Mouse (Mus musculus) left cerebral cortex, postnatal 36 days (tissue): Measurements from ENCODE around the gene Zic5. TPM values are rescaled to one million over a fixed set of nuclear protein-coding genes. Genes with fewer than 3 reads are reported as not detected.

Experiments used
- DNase-seq, 2 experiments: peaks; one replicate each; pipeline ENCODE4 v3.0.0; 2021 to 2022; ENCODE audit warnings: low spot score in 2 of 2, mixed read lengths in 1 of 2
- intact Hi-C: fragments of 180-260 bp; cut with DNase I; formaldehyde crosslinking; loops from one replicate; pipeline ENCODE4 v1.15.1; 2025
- total RNA-seq, 2 experiments: library from RNA; stranded (reverse); gene quantifications; 2 replicates each; pipeline ENCODE4 v1.2.3; 2021

Zic5 gene
- 1 to 10 TPM; 3.6 to 4.3 TPM for total RNA-seq

DNA sequence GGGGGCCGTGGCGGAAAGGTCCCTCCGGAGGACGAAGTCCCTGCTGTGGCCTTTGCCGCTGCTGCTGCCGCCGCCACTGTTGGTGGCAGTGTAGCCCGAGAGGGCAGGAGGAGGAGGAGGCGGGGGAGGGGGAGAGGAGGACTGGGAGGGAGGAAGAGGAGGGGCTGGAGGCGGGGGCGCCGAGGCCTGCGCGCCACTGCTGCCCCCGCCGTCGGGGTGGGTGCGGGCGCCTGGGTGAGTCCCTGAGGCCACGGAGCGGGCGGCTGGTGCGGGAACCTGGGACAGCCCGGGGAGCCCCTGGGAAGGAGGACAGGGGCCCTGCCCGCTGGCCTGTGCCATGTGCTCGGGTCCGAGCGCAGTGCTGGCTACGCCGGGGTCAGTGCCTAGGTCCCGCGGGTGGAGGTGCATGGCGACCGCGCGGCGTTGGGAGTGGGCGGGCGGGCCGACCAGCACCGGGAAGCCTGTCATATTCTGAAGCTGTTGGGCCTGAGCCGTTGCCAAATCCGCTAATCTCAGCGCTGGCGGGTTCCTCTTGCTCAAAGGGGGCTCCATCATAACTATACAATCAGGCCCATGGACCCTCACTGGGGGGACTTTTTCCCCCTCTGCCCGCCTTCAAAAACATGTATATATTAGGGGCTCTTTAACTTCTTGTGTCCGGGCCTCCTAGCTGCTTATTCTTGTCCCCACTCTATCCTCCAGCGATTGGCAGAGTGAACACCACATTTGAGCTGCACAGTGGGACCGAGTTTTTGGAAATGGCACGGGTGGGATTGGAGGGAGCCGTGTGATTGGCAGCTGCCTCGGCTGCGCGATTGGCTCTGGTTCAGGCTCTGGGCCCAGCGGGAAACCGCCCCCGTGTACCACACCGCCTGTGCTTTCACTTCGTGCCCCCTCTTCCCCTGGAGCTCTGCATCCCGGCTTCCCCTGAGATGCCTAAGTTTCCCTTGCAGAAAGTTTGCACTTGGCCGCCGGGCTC is at the start of gene Zic5:
Zic5 (minus strand) TSS at position 915 of the 979 bp plus-strand sequence.
- intact Hi-C loops: loop anchor here (5.0 kb wide), 1 partner anchor 83 kb away; no protein-coding TSS in a partner anchor
- DNase-seq: no peak

DNA sequence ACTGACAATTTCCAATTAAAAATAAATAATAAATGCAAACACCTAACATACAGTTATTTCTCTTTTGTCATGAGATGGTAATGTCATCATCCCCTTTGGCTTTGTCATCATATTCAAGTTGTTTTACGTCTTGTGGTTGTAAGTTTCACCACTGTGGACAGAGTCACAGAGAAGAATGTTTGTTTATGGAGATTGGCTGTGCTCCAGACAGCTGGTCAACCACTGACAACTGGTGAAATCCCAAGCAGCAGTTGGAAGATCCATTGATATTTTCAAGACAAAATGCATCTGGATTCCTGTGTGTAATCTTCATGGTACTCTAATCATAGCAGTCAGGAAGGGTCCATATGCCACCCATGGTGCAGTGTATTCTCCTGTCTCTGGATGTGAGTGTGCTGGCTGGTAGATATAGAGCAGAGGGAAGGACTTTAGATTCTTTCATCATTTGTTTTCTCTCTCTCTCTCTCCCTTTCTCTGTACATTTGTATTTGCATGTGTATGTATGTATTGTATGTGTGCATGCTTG is 48.1 kb upstream of the Zic5 start:
- DNase-seq: no peak
- intact Hi-C loops: loop anchor here (2.0 kb wide), 1 partner anchor 15 kb away; no protein-coding TSS in a partner anchor

DNA sequence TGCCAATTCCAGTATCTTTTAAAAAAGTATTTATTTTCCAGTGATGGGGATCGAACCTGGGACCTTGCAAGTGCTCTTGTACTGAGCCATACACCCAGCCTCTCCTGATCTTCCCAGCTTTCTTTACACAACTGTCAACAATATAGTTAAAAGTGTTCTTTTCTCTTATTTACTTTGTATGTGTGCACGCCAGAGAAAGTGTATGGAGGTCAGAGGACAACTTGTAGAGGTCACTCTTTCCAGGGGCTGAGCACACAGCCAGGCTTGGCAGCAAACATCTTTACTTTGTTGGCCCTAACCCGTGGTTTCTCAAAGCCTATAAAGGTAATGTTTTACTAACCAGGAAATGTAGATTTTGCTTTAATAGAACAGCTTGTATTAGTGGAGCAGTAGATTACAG is 46.0 kb upstream of the Zic5 start:
- intact Hi-C loops: no loop called here

DNA sequence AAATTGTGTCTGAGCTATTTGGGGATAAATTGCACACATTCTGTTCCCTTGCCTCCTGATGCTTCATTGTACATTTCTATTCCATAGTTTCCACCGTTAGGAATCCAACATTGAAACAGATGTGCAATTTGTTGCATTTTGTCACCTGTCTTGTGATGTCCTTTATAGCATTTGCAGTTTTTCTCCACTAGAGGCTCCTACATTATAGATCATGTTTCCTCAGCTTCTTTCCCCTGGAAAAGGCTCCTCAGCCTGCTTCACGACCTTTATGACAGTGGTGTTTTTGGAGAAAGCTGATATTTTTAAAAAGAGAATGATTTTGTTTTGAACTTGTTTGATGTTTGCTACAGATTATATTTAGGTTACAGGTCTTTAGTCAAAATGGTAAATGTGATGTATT is 43.6 kb upstream of the Zic5 start:
- no peak for DNase-seq
- intact Hi-C loops: loop anchor here (1.0 kb wide), 1 partner anchor 367 kb away; no protein-coding TSS in a partner anchor

More for the DNA sequence above, 46.0 kb upstream of the Zic5 start:
- DNase-seq: no peak

DNA sequence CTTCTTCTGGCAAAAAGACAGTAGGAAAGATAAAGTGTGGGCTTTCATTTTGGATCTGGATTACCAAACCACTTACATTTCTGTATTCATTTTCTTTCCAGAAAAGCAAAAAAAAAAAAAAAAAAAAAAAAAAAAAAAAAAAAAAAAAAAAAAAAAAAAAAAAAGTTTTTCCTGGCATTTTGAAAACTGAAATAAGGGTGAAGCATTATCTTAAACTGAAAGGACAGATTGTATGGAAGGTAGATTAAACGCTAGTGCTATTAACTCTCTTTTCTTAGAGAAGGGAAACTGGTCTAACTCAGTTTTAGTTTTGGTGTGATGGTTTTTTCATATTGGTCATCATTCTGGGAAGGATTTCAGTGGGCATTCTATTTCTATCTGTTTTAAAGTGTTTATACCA is 26.5 kb upstream of the Zic5 start:
- no peak for DNase-seq
- intact Hi-C loops: loop anchor here (5.0 kb wide), 1 partner anchor 385 kb away; no protein-coding TSS in a partner anchor

DNA sequence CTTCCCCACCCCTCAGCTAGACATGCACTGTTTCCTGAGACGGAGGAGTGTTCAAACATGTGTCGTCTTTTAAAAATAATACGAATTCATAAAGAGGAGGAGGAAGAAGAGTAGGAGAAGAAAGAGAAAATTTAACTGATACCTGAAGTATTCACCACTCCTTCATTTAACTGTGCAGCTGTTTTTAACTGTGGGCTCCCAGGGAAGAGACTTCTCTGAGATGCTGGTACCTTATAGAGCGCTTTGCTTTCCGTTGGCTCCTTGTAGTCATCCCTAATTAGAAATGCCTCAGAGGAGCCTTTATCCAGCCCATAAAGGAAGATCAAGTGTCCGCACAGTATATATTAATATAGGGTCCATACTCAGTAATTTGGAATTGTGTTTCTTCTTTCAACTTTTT is 26.0 kb upstream of the Zic5 start:
- intact Hi-C loops: loop anchor here (5.0 kb wide), 1 partner anchor 386 kb away; no protein-coding TSS in a partner anchor
- no peak for DNase-seq

DNA sequence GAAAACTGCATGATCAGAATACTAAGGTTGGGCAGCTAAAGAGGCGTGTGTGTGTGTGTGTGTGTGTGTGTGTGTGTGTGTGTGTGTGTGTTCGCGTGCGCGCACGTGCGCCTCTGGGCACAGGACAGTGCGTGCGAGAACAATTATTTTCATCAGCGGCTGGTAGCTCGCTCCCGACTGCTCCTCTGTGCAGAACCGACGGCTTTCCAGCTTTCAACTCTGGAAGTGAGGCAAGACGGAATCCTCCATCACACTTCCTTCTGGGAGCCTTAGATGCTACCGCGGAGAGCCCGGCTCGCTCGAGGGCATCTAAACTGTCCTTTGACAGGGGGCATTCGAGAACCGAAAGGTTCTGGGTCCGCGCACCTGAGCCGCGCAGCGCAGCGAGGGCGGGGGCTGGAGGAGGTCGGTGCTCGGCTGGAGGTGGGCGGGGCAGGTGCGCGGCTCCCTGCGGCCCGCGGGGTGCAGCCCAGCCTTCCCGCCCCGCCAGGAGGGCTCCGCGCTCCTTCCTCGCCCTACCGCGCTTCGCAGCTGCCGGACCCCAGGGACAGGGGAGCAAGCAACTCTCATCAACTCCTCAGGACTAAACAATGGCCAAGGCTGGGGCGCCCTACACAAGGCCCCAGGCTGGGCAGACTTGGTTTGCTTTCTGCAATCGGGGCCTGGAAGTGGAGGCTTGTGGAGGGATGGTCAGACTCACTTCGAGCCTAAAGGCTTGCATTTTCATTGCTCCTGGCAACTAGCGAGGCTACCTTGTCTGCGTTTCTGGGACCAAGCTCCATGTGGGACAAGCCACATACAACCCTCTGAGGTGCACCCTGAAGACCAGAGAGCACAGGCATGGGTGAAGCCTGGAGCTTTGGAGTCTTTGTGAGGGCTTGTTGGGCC is 25.2 kb upstream of the Zic5 start, which contains the start of gene Gm10837:
Gm10837 (plus strand) TSS at position 146 of the 888 bp plus-strand sequence.
- intact Hi-C loops: loop anchor here (5.0 kb wide), 1 partner anchor 387 kb away; no protein-coding TSS in a partner anchor
- DNase-seq: no peak

DNA sequence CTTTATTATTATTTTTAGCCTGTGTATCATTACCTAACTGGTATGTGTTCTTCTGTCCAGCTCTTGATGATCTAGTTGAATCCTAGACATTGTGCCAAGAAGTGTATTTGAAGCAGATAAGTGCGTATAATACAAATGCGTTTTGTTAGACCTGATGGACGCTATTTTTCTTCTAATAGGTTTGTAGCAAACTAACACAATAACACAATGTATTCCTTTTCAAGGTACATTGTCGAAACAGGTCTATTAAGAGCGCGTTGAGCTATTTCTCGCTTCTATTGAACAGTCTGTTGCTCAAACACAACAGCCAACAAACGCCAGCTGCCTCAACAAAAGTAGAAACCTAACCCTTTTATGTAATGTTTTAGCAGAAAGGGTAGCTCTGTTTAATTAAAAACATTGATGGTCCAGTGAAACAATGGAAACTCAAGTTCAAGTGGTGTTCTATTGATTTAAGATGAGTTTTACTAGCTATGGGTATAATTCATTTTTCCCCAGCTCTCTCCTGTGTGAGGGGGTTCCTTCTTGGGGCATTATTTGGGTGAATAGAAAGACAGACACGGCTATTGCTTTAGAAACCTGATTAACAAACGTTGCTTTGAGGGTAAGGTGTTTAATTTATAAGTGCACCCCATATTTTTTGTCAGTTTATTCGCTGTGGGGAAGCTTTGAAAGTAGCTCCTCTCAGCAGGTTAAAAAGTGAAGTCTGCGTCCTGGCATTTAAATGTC is 24.4 kb upstream of the Zic5 start:
- DNase-seq: no peak
- intact Hi-C loops: loop anchor here (5.0 kb wide), 2 partner anchors 38 to 387 kb away; partner anchors contain the start of gene Gm5089

DNA sequence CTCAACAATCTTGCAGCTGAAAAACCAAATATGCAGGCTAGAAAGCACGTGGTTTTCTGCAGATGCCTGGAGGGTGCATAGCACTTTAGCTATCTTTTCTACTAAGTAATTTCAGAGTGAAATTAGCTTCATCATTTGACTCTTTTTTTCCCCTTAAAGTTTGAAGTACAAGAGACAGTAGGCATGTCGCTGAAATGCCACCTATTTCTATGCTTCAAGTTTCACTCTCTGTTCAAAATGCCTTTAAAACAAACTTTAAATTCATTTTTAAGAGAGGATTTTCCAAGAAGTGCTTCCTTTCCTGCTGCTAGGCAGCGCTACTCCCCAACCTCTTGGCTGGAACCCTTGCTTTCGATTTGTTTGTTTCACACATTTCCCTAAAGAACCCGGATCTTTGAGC is 23.6 kb upstream of the Zic5 start:
- no peak for DNase-seq
- intact Hi-C loops: loop anchor here (5.0 kb wide), 1 partner anchor 37 kb away; the partner anchor contains the start of gene Gm5089

DNA sequence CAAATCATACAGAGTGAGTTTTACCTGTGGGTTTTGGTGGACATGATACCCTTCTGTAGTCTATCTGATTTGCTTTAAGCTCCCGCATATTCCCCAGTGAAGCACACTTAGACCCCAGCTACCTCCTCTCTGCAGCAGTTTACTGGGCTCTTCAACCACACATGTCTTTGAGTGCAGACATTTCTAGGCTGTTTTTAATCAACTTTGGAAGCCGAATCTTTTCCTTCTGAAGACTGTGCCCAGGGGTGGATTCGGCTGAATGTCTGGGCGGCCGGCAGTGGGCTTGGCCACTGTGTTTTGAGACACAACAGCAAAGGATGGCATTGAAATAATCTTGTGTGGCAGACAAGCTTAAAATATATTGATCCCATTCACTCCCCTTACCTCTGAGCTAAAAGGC is 21.9 kb upstream of the Zic5 start:
- DNase-seq: no peak
- intact Hi-C loops: loop anchor here (5.0 kb wide), 1 partner anchor 35 kb away; the partner anchor contains the start of gene Gm5089

DNA sequence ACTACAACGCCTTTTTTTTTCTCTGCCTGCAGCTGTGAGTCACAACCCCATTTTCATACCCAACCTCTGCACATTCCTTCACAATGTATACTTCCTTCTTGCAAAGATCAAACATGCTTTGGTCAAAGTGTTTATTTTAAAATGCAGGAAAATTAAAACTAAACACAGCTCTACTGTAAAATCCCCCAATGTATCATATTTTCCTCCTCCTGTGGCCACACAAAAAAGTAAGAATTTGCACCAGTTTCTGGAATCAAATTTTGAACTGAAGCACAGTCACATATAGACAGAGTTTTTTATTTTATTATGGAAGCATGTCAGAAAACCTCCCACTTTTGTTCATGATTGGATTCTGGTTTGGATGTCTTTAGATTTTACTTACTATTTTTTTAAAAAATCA is 21.1 kb upstream of the Zic5 start:
- intact Hi-C loops: loop anchor here (5.0 kb wide), 1 partner anchor 34 kb away; the partner anchor contains the start of gene Gm5089
- no peak for DNase-seq

DNA sequence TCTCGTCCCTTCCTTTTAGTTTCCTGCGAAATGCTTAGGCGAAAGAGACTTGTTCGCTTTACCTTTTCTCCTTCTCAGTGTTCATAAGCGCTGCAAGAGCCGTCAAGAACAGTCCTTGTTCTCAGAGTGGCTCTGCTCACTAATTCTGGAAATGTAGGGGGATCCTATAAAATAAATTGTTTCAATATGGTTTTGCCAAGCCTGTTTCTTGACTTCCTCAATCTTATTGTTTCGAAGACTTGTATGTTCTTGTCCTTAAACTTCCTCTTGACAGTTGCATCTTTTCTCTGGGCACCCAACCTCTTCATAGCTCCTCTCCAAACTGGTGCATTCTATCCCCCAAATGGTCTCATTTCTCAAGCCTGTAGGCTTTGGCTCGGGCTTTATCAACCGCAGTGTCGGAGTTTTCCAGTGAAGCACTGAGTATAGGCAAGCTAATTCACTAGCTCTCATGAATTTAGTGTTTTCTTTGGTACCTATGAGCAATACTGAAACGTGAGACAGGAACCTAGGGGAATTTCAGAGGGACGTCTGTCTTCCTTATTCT is 20.2 kb upstream of the Zic5 start:
- DNase-seq: no peak
- intact Hi-C loops: loop anchor here (5.0 kb wide), 1 partner anchor 33 kb away; the partner anchor contains the start of gene Gm5089

DNA sequence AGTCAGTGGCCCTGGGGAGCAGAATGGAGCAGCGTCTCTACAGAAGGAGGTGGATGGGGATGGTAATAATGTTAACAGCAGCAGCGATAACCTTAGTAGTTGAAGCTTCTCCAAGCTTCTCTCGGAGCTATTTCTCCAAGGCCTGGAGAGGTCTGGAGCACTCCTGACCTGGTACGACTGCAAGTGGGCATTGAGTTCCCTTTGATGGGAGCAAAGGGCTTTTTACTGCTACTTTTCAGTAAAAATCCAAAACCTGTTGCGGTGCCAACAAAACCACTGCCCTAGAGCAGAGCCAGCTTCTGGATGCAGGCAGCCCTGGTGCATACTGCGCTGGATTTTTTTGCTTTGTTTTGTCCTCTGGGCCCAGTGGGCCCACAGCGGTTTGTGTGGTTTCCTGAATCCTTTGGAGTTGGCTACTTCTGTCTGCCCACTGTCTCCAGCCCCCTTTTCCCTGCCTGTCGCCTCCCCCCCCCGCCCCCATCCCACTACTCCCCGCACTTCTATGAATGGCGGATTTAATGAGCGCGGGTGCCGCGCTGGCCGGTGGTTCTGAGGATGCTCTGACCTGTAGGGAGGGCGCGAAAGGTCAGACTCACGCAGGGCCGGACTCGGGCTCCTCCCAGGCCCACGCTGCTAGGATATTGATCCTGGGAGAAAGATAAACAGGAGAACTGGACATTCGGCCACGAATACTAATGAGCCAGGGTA is 19.5 kb upstream of the Zic5 start:
- DNase-seq: no peak
- intact Hi-C loops: loop anchor here (5.0 kb wide), 1 partner anchor 33 kb away; the partner anchor contains the start of gene Gm5089

DNA sequence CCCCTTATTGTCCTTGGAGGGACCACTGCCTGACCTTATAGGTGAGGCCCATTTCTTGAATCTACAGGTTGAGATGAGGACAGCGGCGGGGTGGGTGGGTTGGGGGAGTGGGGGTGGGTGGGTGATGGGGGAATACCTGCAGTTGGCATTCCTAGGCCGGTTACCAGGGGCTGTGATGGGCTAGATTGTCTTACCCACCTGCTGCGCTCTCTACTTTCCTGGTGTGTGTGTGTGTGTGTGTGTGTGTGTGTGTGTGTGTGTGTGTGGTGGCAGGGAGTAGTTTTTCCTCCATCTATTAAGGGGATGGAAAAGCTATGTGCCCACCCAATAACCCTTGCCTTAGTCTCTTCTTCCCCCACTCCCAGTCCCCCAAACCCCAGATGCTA is 19.0 kb upstream of the Zic5 start:
- no peak for DNase-seq
- intact Hi-C loops: no loop called here

DNA sequence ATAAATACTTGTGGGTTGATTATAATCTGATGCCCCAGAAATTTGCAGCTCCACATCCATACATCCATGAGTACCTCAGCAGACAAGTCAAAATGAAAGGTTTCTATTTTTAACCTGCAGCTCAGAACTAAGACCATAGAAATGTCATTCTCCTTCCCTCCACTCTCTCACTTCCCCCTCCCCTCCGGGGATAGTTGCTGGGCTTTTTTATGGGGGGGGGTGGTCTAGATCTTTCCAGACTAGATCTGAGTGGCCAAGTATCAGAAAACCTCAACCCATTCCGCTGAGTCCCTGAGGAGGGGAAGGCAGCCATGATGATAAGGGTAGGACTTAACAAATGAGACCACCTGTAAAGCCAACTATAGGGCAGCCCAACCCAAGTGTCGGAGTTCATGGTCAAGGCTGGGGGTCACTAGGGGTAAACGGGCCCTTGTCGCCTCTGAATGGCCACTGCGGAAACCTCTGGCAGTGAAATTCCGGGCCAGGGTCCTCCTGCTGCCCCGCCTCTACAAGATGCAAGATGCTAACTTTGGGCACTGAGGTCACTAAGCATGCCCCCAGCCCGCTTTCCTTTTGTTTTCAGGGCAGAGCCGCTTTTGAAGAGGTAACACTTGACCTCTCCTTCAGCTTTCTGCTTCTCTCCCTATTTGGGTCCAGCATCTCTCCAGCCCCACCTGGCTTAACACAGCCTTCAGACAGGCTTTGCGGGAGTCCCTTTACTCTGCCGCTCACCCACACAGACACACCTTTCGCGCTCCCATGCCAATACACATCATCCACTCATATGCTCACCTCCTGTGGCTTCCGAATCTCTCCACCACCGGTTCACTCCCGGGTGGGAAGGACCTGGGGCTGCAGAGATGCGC is 18.3 kb upstream of the Zic5 start:
- intact Hi-C loops: no loop called here

DNA sequence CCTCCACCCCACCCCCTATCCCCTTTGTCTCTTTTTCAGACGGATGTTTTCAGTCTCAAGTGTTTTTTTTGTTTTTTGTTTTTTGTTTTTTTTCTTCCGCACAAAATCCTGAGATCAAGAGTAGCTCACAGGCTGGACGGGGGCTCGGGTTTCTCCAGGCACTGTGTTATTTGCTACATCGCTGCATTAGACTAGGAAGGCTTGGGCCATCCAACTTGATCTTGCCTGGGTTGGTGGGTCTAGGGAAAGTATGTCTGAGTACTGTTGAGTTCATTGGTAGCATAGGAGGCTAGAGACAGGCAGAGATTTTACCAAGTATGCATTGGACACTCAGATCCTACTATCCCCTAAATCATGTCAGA is 17.5 kb upstream of the Zic5 start:
- DNase-seq: no peak
- intact Hi-C loops: no loop called here

More for the DNA sequence above, 18.3 kb upstream of the Zic5 start:
- DNase-seq: no peak
